Mouse (Mus musculus) thymus, adult 2 months (tissue): ENCODE data around the gene B430218F22Rik. TPM values are rescaled to one million over a fixed set of nuclear protein-coding genes. Genes with fewer than 3 reads are reported as not detected.

Source experiments
- DNase-seq: peaks from one replicate; pipeline ENCODE4 v3.0.0; 2021
- H3K27ac ChIP-seq: fragments of 200-500 bp; 2 replicates; pipeline ENCODE4 v1.5.1; 2012; ENCODE audit warnings: low read length, control low read depth; ENCODE audit not compliant: control insufficient read depth, insufficient read depth
- H3K27me3 ChIP-seq: fragments of 200-500 bp; 2 replicates; pipeline ENCODE4 v1.6.1; 2012; ENCODE audit warnings: mild to moderate bottlenecking, low read length, moderate library complexity, mixed read lengths; ENCODE audit not compliant: control insufficient read depth, insufficient read depth
- H3K36me3 ChIP-seq: fragments of 200-500 bp; 2 replicates; pipeline ENCODE4 v1.6.1; 2012; ENCODE audit warnings: mild to moderate bottlenecking, low read length, moderate library complexity; ENCODE audit not compliant: control insufficient read depth, insufficient read depth
- H3K4me1 ChIP-seq: fragments of 200-500 bp; replicated peaks from 2 replicates; pipeline ENCODE4 v1.6.1; 2012; ENCODE audit warnings: low read length; ENCODE audit not compliant: control insufficient read depth, insufficient read depth
- H3K4me3 ChIP-seq: fragments of 200-500 bp; 2 replicates; pipeline ENCODE4 v1.5.1; 2012; ENCODE audit warnings: mild to moderate bottlenecking, low read length, control low read depth, moderate library complexity; ENCODE audit not compliant: control insufficient read depth, insufficient read depth
- CTCF ChIP-seq: fragments of 200-500 bp; IDR thresholded peaks from 2 replicates; pipeline ENCODE4 v1.5.1; 2012; ENCODE audit warnings: mild to moderate bottlenecking, control low read depth, low read length, moderate library complexity, borderline replicate concordance; ENCODE audit not compliant: control insufficient read depth, poor library complexity, insufficient read depth; ENCODE audit errors: extremely low read depth
- POLR2A ChIP-seq: fragments of 200-500 bp; IDR thresholded peaks from 2 replicates; pipeline ENCODE4 v1.6.1; 2012; ENCODE audit warnings: mild to moderate bottlenecking, low read length, control low read depth, moderate library complexity; ENCODE audit not compliant: control insufficient read depth, poor library complexity, insufficient read depth; ENCODE audit errors: extremely low read depth
- WGBS: fragments of 180-500 bp; shearing (Covaris S2); methylation state at CpG from one replicate; pipeline ENCODE4 v1.1.7; 2018; 5-methylcytosine and 5-hydroxymethylcytosine counted together
- polyA plus RNA-seq: library from polyadenylated mRNA; depleted of rRNA; stranded (reverse); fragments of >200 nt; gene quantifications from 2 replicates; pipeline ENCODE4 v1.2.3, GENCODE M21; 2012; rRNA removed

B430218F22Rik gene
- polyA plus RNA-seq = 0.49 and 0.96 TPM in 2 replicates

DNA sequence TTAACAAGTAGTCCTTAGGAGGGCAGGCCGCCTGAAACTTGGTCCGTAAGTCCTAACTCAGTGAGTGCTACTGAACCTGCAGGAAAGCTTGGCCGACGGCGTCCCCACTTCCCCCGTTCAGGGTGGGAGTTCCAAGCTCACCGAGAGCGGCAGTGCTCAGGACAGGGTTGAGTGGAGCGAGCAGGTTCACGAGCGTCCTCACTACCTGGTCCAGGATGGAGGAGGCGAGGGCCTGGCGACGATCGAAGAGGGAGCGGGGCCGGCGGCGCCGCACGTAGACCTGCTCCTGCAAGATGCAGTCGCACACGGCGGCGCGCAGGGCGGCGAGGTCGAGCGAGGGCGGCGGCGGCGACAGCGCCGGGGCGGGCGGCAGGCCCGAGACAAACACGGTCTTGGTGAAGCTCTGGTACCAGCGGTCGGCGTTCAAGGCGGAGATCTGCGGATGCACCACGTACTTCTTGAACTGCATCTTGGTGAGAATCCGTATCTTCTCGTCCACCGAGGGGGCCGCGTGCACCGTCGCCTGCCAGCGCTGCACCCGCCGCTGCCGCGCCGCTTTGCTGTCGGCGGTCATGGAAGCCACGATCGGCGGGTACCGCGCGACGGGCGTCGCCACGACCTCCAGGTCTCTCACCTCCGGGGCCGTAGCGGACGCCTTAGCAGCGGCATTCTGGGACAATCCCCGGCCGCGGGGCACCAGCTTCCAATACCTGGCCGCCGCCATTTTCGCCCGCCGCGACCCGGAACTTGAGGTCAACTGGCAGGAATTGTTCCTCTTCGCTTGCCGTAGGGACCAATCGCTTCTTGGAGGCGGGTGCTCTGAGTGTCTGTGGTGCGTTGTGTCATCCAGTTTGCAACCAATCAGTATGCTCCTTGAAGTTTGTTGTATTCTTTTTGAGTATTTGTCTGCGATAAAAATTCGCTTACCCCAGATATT, at the start of gene B430218F22Rik, which contains the start of gene Mrps30:
B430218F22Rik (plus strand) TSS at position 120 of the 937 bp plus-strand sequence.
Mrps30 (minus strand) TSS at position 742 of the 937 bp plus-strand sequence.
- WGBS = under 1% methylated on average over 93 of the region's 93 CpGs
- H3K27ac ChIP-seq = no peak within 1 kb of the TSS
- 0 out of 2 replicates have a peak, but pooled peaks cover 3% of the 10 kb centered on the region for H3K4me1 ChIP-seq
- DNase-seq = peak; percentile 93
- H3K27me3 ChIP-seq = no peaks in the 10 kb centered on the region
- TF ChIP-seq POLR2A (peak; percentile 57; the same call in 1 of the 2 replicates), CTCF (no peak)
- H3K4me3 ChIP-seq = peak within 1 kb of the TSS; percentile 97
- H3K36me3 ChIP-seq = peaks cover 23% of the 10 kb centered on the region

GRCm38 (mm10) chr13:118350257-118350656, 36.2 kb upstream of the B430218F22Rik start:
- no peak overlapping the region for H3K27ac ChIP-seq
- H3K4me1 ChIP-seq = no peaks in the 10 kb centered on the region
- no peak for TF ChIP-seq CTCF
- TF ChIP-seq POLR2A = no peak
- H3K4me3 ChIP-seq = no peak overlapping the region
- 23% methylated on average over 10 of the region's 10 CpGs for WGBS
- no peaks in the 10 kb centered on the region for H3K27me3 ChIP-seq
- no peaks in the 10 kb centered on the region for H3K36me3 ChIP-seq
- DNase-seq = no peak

DNA sequence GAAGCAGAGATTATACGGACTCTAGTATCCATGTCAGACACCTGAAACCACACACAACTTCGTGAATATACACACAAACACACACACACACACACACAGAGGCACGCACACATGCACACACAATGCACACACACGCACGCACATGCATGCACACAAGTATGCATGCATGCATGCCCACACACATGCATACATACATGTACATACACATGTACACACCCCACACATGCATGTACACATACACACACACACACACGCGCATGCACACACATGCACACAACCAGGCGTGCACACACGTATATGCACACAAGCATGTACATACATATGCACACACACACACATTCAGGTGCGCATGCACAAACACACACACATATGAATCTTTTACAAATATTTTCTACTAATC, 35.6 kb upstream of the B430218F22Rik start:
- Histone ChIP-seq H3K36me3 (no peaks in the 10 kb centered on the region), H3K4me1 (no peaks in the 10 kb centered on the region), H3K27ac (no peak overlapping the region), H3K27me3 (no peaks in the 10 kb centered on the region), H3K4me3 (no peak overlapping the region)
- 95% methylated on average over 10 of the region's 10 CpGs for WGBS
- TF ChIP-seq CTCF (no peak), POLR2A (no peak)
- DNase-seq = no peak

DNA sequence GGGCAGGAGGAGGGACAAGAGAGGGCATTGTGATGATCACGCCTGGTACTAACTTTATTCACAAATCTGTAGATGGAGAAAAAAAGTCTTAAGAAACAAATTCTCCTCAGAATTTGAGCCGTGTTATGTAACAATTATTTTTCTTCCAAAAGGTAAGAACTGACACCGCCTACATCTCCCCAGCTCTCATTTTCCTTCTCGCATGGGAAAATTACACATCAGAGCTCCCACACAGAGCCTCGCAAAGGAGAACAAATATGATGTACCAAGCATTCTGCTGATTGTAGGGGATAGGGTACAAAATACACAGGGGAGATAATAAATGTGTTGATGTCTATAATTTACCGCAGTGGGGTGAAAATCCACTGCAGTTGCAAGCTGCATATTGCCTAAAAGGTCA, 23.1 kb upstream of the B430218F22Rik start:
- no peaks in the 10 kb centered on the region for H3K27me3 ChIP-seq
- H3K4me1 ChIP-seq = no peaks in the 10 kb centered on the region
- no peak overlapping the region for H3K27ac ChIP-seq
- no peak for TF ChIP-seq CTCF
- no peak for TF ChIP-seq POLR2A
- H3K36me3 ChIP-seq = no peaks in the 10 kb centered on the region
- WGBS = 93% methylated on average over 6 of the region's 6 CpGs
- no peak for DNase-seq
- no peak overlapping the region for H3K4me3 ChIP-seq

DNA sequence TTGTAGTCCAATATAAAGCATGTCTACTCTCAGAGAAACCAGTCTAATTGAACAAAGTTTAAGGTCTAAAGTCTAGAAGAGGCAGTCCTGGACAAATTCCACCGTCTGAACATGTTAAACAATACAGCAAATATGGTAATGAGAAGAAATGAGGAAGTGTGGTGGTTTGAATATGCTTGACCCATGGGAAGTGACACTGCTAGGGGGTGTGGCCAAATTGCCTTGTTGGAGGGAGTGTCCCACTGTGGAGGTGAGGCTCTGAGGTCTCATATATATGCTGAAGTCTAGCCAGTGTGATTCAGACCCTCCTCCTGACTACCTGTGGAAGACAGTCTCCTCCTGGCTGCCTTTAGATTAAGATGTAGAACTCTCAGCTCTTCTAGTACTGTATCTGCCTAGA, 20.7 kb upstream of the B430218F22Rik start:
- Histone ChIP-seq H3K4me1 (no peaks in the 10 kb centered on the region), H3K4me3 (no peak overlapping the region), H3K27me3 (no peaks in the 10 kb centered on the region), H3K36me3 (no peaks in the 10 kb centered on the region), H3K27ac (no peak overlapping the region)
- TF ChIP-seq CTCF (no peak), POLR2A (no peak)
- DNase-seq = no peak
- WGBS = 71% methylated on average over 1 of the region's 1 CpGs

DNA sequence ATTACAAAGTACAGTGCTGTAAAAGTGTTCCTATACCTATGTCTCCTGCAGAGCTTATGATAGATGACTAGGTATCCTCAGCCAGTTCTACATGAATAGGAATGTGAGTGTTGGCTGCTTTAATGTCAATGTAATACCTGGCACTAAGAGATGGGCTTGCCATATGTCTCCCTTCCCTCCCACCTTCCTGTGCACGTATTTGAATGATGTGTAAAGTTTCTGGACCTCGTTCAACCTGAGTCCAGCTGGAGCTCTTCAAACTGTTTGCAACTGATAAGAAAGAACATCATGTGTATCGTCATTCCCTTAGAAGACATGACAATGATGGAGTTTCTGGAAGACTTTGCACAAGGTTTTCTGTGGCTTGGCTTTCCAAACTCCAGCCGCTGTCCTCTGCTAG, 13.6 kb upstream of the B430218F22Rik start:
- Histone ChIP-seq H3K27ac (no peak overlapping the region), H3K36me3 (peaks cover 8% of the 10 kb centered on the region; the same call in 1 of the 2 replicates), H3K4me3 (no peak overlapping the region), H3K4me1 (no peaks in the 10 kb centered on the region), H3K27me3 (no peaks in the 10 kb centered on the region)
- 97% methylated on average over 4 of the region's 4 CpGs for WGBS
- no peak for DNase-seq
- TF ChIP-seq POLR2A = no peak
- TF ChIP-seq CTCF = no peak

- DNase-seq = peak; percentile 60
- Histone ChIP-seq H3K27me3 (no peaks in the 10 kb centered on the region), H3K4me3 (no peak overlapping the region), H3K36me3 (peaks cover 45% of the 10 kb centered on the region), H3K27ac (no peak overlapping the region), H3K4me1 (no peaks in the 10 kb centered on the region)
- TF ChIP-seq POLR2A (no peak), CTCF (no peak)
- 77% methylated on average over 1 of the region's 1 CpGs for WGBS
Measured at GRCm38 (mm10) chr13:118379155-118379554, 7.3 kb upstream of the B430218F22Rik start.
